Mouse (Mus musculus) heart, postnatal 10 days (tissue): ENCODE measurements around the gene Snai3. TPM values are rescaled to one million over a fixed set of nuclear protein-coding genes. Genes with fewer than 3 reads are reported as not detected.
A peak's percentile ranks its signal among the peaks of the same experiment; 100 is the strongest.

ENCODE experiments used
- DNase-seq, 2 experiments: peaks; one replicate each; pipeline ENCODE4 v3.0.0; 2021
- intact Hi-C: fragments of 180-260 bp; cut with DNase I; formaldehyde crosslinking; loops from one replicate; pipeline ENCODE4 v1.15.1; 2025
- total RNA-seq, 2 experiments: library from RNA; stranded (reverse); gene quantifications; 2 replicates each; pipeline ENCODE4 v1.2.3; 2021

Gene Snai3
- under 1 TPM; 0.52 to 0.53 TPM for total RNA-seq

GRCm38 (mm10) chr8:122460524-122461472, at the start of gene Snai3:
Gene Snai3, minus strand, starts transcription at chr8:122460733.
- DNase-seq, result peak; percentile 50 to 55
- intact Hi-C loops, result no loop called here

GRCm38 (mm10) chr8:122500856-122501255, 40.3 kb upstream of the Snai3 start:
- intact Hi-C loops, result loop anchor here (1.0 to 5.0 kb wide), 3 partner anchors 50 to 330 kb away; partner anchors contain the start of genes Galns, Piezo1 and Trappc2l
- DNase-seq, result peak; percentile 84 to 89

GRCm38 (mm10) chr8:122497912-122498311, 37.4 kb upstream of the Snai3 start:
- no peak for DNase-seq
- intact Hi-C loops, result no loop called here

- intact Hi-C loops, result no loop called here
- no peak for DNase-seq
Observed at GRCm38 (mm10) chr8:122497016-122497734, 36.6 kb upstream of the Snai3 start.

GRCm38 (mm10) chr8:122488387-122488786, 27.9 kb upstream of the Snai3 start:
- intact Hi-C loops, result no loop called here
- no peak for DNase-seq

- intact Hi-C loops, result no loop called here
- DNase-seq, result no peak
Observed at GRCm38 (mm10) chr8:122484831-122485230, 24.3 kb upstream of the Snai3 start.

GRCm38 (mm10) chr8:122483877-122484276, 23.3 kb upstream of the Snai3 start:
- intact Hi-C loops, result no loop called here

GRCm38 (mm10) chr8:122482448-122482847, 21.9 kb upstream of the Snai3 start:
- intact Hi-C loops, result no loop called here
- DNase-seq, result no peak

More at GRCm38 (mm10) chr8:122483877-122484276, 23.3 kb upstream of the Snai3 start:
- no peak for DNase-seq

- peak; percentile 95 for DNase-seq
- intact Hi-C loops, result loop anchor here (2.0 to 10.0 kb wide), 3 partner anchors 31 to 739 kb away; partner anchors contain the start of genes Chmp1a, Spata33 and Zc3h18
Observed at GRCm38 (mm10) chr8:122475580-122476320, 15.2 kb upstream of the Snai3 start, which contains the start of the genes Rnf166 and Ctu2. Gene Rnf166, minus strand, starts transcription at chr8:122476064. Gene Ctu2, plus strand, starts transcription at chr8:122476143.

- intact Hi-C loops, result loop anchor here (5.0 to 10.0 kb wide), 2 partner anchors 98 to 740 kb away; partner anchors contain the start of genes Chmp1a, Spata33 and Zc3h18
- DNase-seq, result peak; percentile 60 to 66
Observed at GRCm38 (mm10) chr8:122474951-122475560, 14.5 kb upstream of the Snai3 start.

GRCm38 (mm10) chr8:122473911-122474421, 13.4 kb upstream of the Snai3 start:
- DNase-seq, result peak in 1 of 2 experiments; percentile 24
- intact Hi-C loops, result loop anchor here (10.0 kb wide), 1 partner anchor 741 kb away; the partner anchor contains the start of genes Chmp1a and Spata33

GRCm38 (mm10) chr8:122470691-122471090, 10.2 kb upstream of the Snai3 start:
- intact Hi-C loops, result loop anchor here (10.0 kb wide), 1 partner anchor 744 kb away; the partner anchor contains the start of genes Chmp1a and Spata33
- DNase-seq, result no peak

- intact Hi-C loops, result loop anchor here (10.0 kb wide), 1 partner anchor 745 kb away; the partner anchor contains the start of genes Chmp1a and Spata33
- no peak for DNase-seq
Observed at GRCm38 (mm10) chr8:122469965-122470364, 9.4 kb upstream of the Snai3 start.

- no peak for DNase-seq
- intact Hi-C loops, result no loop called here
Observed at GRCm38 (mm10) chr8:122469407-122469806, 8.9 kb upstream of the Snai3 start.

GRCm38 (mm10) chr8:122467816-122468215, 7.3 kb upstream of the Snai3 start:
- no peak for DNase-seq

GRCm38 (mm10) chr8:122464985-122465384, 4.5 kb upstream of the Snai3 start:
- intact Hi-C loops, result no loop called here

More at GRCm38 (mm10) chr8:122467816-122468215, 7.3 kb upstream of the Snai3 start:
- intact Hi-C loops, result no loop called here

GRCm38 (mm10) chr8:122463651-122464640, 3.4 kb upstream of the Snai3 start:
- intact Hi-C loops, result no loop called here
- no peak for DNase-seq

More at GRCm38 (mm10) chr8:122464985-122465384, 4.5 kb upstream of the Snai3 start:
- DNase-seq, result no peak

GRCm38 (mm10) chr8:122462510-122462909, 2.0 kb upstream of the Snai3 start:
- no peak for DNase-seq
- intact Hi-C loops, result no loop called here
